Mouse (Mus musculus) limb, embryonic 14.5 days (tissue): ENCODE measurements around the gene Usp8. TPM values are rescaled to one million over a fixed set of nuclear protein-coding genes. Genes with fewer than 3 reads are reported as not detected.

ENCODE experiments used
- ATAC-seq: fragments of 200-750 bp; cut with Nextera tagmentation; 2 replicates; pipeline ENCODE4 v1.8.0; 2017; ENCODE audit warnings: low read depth, moderate number of reproducible peaks, moderate TSS enrichment; ENCODE audit not compliant: low FRiP score
- DNase-seq: peaks from one replicate; pipeline ENCODE4 v3.0.0-alpha.2; 2015; ENCODE audit warnings: low spot score
- H3K27ac ChIP-seq: fragments of 300-500 bp; sonication (generic); replicated peaks from 2 replicates; pipeline ENCODE4 v1.5.1; 2014; ENCODE audit warnings: low read depth, mild to moderate bottlenecking, low read length, moderate library complexity, mixed read lengths
- H3K27me3 ChIP-seq: fragments of 300-500 bp; sonication (generic); 2 replicates; pipeline ENCODE4 v1.6.1; 2014; ENCODE audit warnings: low read length, mixed read lengths; ENCODE audit not compliant: control insufficient read depth, insufficient read depth
- H3K36me3 ChIP-seq: fragments of 300-500 bp; sonication (generic); 2 replicates; pipeline ENCODE4 v1.6.1; 2014; ENCODE audit warnings: mild to moderate bottlenecking, low read length, moderate library complexity, mixed read lengths; ENCODE audit not compliant: control insufficient read depth, insufficient read depth
- H3K4me1 ChIP-seq: fragments of 300-500 bp; sonication (generic); 2 replicates; pipeline ENCODE4 v1.6.1; 2014; ENCODE audit warnings: antibody characterized with exemption, low read length, mixed read lengths; ENCODE audit not compliant: control insufficient read depth, insufficient read depth
- H3K4me2 ChIP-seq: fragments of 300-500 bp; sonication (generic); replicated peaks from 2 replicates; pipeline ENCODE4 v1.6.1; 2014; ENCODE audit warnings: low read depth, mild to moderate bottlenecking, low read length, moderate library complexity; ENCODE audit not compliant: severe bottlenecking
- H3K4me3 ChIP-seq: fragments of 300-500 bp; sonication (generic); replicated peaks from 2 replicates; pipeline ENCODE4 v1.5.1; 2014; ENCODE audit warnings: low read length
- H3K9ac ChIP-seq: fragments of 300-500 bp; sonication (generic); 2 replicates; pipeline ENCODE4 v1.6.1; 2014; ENCODE audit warnings: mild to moderate bottlenecking, low read depth, low read length, moderate library complexity; ENCODE audit not compliant: severe bottlenecking
- H3K9me3 ChIP-seq: fragments of 300-500 bp; sonication (generic); 2 replicates; pipeline ENCODE4 v1.6.1; 2016; ENCODE audit warnings: low read length; ENCODE audit not compliant: control insufficient read depth
- POLR2A ChIP-seq: fragments of 200-500 bp; IDR thresholded peaks from 2 replicates; pipeline ENCODE4 v1.8.0; 2012; ENCODE audit warnings: inconsistent platforms, mild to moderate bottlenecking, moderate library complexity, borderline replicate concordance; ENCODE audit not compliant: insufficient read depth, insufficient read length; ENCODE audit errors: extremely low read depth
- WGBS: fragments of 180-500 bp; shearing (Covaris S2); extraction: QIAGEN DNeasy Blood & Tissue Kit; methylation state at CpG from one replicate; pipeline ENCODE4 v1.1.7; 2014; 5-methylcytosine and 5-hydroxymethylcytosine counted together
- polyA plus RNA-seq, 2 experiments: library from polyadenylated mRNA; depleted of rRNA in 1 of 2; stranded (reverse) in 1 of 2; unstranded in 1 of 2; fragments of >200 nt; fragmentation: Nextera tagmentation in 1 of 2; extraction: Ambion mirVana in 1 of 2; gene quantifications; 2 replicates each; pipeline versions ENCODE4 v1.2.1 to v1.2.3; 2012 to 2014

Gene Usp8
- polyA plus RNA-seq, 2 experiments = 37.0 to 39.0 TPM

DNA sequence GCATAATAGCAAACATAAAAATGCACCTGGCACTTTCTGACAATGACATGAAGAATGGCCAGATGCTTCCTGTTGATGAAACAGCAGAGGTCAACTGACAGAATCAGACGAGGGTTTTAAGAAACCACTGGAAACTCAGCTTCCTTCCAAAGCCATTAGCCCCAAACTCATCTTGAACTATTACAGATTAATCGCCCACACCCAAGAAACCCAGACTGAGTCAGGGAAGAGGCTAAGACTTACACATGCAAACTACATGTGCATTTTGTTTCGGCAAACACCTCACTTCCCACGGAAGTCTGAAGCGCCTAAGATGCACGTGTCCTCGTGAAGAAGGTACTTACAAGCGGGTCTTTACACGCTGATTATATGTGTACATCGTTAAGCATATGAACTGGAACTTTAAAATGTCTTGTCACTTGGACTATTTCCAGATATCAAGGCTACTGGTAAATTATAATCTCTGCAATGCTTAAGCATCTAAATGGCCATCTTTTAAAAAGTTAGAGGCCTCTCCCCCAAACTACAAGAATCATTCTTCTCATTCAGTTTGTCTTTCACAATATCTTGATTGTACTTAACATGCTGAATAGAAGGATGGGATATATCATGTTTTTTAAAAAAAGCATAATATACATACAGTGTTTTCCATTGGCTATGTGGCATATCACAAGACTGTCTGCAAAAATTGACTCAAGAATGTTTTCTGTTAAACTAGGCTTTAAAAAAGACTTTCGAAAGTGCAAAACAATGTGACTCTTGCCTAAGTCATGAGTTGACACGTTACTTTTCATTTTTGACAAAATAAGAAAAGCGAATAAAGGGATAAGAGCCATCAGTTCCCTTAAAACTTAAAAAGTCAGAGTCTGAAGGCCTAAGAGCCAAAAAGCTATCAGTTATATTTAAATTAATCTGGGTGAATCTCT is 33.5 kb upstream of the Usp8 start:
- DNase-seq = no peak
- Histone ChIP-seq H3K4me3 (peak overlapping the region; percentile 93), H3K27ac (peak overlapping the region; percentile 100), H3K9me3 (no peaks in the 10 kb centered on the region), H3K27me3 (no peaks in the 10 kb centered on the region), H3K4me1 (peaks cover 23% of the 10 kb centered on the region; the same call in 1 of the 2 replicates), H3K9ac (peak overlapping the region; percentile 99), H3K36me3 (no peaks in the 10 kb centered on the region), H3K4me2 (peak overlapping the region; percentile 57)
- 56% methylated on average over 13 of the region's 13 CpGs for WGBS
- no peak for TF ChIP-seq POLR2A
- no peak for ATAC-seq

DNA sequence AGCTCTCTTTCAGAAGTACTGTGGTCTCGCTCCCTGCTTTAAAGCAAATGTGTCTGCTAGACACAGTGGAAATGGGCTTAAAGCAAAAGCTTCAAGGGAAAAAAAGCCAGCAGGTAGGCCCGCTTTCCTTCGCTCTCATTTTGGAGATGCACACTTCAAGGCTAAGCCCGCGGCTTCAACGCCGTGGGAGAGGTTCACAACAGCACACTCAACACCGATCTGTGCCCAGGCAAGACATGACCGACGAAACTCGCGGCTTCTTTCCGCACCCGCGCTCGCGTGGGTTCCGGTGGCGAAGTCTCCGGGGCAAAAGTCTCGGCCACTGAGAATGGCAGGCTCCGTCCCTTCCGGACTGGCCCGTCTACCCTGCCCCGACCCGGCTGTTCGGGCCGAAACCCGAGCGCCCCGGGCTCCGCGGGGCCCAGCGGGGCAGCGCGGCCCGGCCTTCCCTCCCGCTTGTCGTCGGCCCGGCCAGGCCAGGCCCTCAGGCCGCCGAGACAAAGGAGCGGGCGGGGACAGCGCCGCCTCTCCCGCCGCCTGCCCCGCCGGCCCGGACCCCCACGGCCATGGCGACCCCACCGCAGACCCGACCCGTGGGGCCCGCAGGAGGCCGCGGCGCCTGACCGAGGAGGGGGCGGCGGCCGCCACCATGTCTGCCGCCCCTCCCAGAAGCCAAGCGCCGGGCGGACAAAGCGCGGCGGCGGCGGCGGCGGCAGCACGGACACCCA is 32.5 kb upstream of the Usp8 start:
- peak overlapping the region; percentile 99 for H3K9ac ChIP-seq
- WGBS = 1% methylated on average over 48 of the region's 77 CpGs

DNA sequence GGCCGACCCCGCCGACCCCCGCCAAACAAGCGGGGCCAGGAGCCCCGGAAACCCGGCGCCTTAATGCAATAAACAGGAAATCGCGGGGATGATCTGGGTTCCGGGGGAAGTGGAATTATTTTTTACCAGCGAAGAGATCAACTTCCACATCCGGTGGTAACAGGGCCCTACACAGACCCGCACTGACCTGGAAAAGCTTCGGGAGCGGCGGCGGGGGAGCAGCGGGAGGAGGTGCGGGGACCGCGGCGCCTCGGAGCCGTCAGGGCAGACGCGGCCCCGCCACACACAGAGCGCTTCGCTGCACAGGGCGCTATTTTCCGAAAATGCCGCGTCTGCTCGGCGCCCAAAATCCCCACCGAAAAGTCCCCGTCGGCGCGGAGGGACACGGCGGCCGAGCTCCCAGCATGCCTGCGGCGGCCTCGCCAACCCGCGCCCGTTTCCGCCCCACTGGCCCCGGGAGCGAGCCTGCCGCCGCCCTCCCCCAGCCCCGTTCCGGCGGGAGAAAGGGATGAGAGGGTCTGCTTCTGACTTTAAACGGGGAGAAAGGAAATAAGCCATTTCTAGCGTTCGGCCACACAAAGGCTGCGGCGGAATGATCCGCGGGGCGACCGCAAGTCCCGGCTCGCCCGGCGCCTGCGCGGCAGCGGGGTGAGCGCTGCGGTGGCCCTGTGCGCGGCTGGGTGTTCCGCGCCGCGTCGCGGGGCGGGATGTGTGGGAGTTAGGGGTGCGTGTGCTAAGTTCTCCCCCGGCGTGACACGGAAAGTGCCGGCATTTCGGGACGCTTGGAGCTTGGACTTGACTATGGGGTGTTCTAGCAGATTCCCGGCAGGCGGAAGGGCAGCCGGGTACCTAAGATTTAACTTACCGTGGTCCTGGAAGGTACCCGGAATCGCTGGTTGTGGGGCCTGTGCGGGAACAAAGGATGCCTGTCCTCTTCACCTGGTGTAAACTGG is 31.7 kb upstream of the Usp8 start:
- Histone ChIP-seq H3K4me3 (peak overlapping the region; percentile 93), H3K9me3 (no peaks in the 10 kb centered on the region), H3K36me3 (no peaks in the 10 kb centered on the region), H3K27ac (peak overlapping the region; percentile 100), H3K9ac (peak overlapping the region; percentile 99), H3K4me2 (peak overlapping the region; percentile 57), H3K27me3 (no peaks in the 10 kb centered on the region), H3K4me1 (peaks cover 23% of the 10 kb centered on the region; the same call in 1 of the 2 replicates)
- under 1% methylated on average over 80 of the region's 99 CpGs for WGBS
- ATAC-seq (peak; percentile 89), DNase-seq (peak; percentile 89)
- TF ChIP-seq POLR2A = peak; percentile 98

More for the DNA sequence above, 32.5 kb upstream of the Usp8 start:
- Histone ChIP-seq H3K4me1 (peaks cover 23% of the 10 kb centered on the region; the same call in 1 of the 2 replicates), H3K9me3 (no peaks in the 10 kb centered on the region), H3K4me3 (peak overlapping the region; percentile 93), H3K27me3 (no peaks in the 10 kb centered on the region), H3K27ac (peak overlapping the region; percentile 100), H3K36me3 (no peaks in the 10 kb centered on the region), H3K4me2 (peak overlapping the region; percentile 57)
- DNase-seq (no peak), ATAC-seq (peak; percentile 41)
- TF ChIP-seq POLR2A = 0 out of 2 replicates have a peak, but pooled peaks have one; percentile 47

DNA sequence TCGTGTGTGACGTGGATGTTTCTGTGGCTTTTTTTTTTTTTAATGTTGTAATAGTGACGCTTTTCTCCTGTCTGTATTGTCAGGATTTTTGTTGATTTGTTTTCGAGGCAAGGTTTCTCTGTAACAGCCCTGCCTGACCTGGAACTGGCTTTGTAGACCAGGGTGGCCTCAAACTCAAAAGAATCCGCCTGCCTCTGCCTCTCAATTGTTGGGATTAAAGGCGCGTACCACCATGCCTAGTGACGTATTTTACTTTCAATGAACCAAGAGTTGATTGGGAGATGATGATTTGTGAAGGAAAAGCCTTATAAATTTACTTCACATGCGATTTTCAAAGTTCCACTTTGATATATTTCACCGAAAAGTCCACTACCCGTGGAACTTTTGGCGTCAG is 31.0 kb upstream of the Usp8 start, which contains the start of gene Gabpb1:
Gabpb1 (minus strand) TSS at position 216 of the 394 bp plus-strand sequence.
- no peak for TF ChIP-seq POLR2A
- ATAC-seq (no peak), DNase-seq (no peak)
- H3K9me3 ChIP-seq = no peaks in the 10 kb centered on the region
- 21% methylated on average over 12 of the region's 12 CpGs for WGBS
- peak within 1 kb of the TSS; percentile 100 for H3K27ac ChIP-seq
- H3K4me3 ChIP-seq = peak within 1 kb of the TSS; percentile 93
- peaks cover 23% of the 10 kb centered on the region; the same call in 1 of the 2 replicates for H3K4me1 ChIP-seq
- H3K36me3 ChIP-seq = no peaks in the 10 kb centered on the region
- no peaks in the 10 kb centered on the region for H3K27me3 ChIP-seq
- peak within 1 kb of the TSS; percentile 99 for H3K9ac ChIP-seq
- H3K4me2 ChIP-seq = peak within 1 kb of the TSS; percentile 57
